Mouse (Mus musculus) adrenal gland, adult 8-10 months (tissue): Measurements from ENCODE around the gene Fn3krp. TPM values are rescaled to one million over a fixed set of nuclear protein-coding genes. Genes with fewer than 3 reads are reported as not detected.
A peak's percentile ranks its signal among the peaks of the same experiment; 100 is the strongest.

ENCODE experiments used
- DNase-seq: peaks from one replicate; pipeline ENCODE4 v3.0.0; 2022
- total RNA-seq, 4 experiments: library from RNA; stranded (reverse); gene quantifications; 2 replicates each; pipeline ENCODE4 v1.2.4; 2022

Gene Fn3krp
- 10 to 100 TPM; 19.1 to 27.6 (median 21.9) TPM for total RNA-seq

DNA sequence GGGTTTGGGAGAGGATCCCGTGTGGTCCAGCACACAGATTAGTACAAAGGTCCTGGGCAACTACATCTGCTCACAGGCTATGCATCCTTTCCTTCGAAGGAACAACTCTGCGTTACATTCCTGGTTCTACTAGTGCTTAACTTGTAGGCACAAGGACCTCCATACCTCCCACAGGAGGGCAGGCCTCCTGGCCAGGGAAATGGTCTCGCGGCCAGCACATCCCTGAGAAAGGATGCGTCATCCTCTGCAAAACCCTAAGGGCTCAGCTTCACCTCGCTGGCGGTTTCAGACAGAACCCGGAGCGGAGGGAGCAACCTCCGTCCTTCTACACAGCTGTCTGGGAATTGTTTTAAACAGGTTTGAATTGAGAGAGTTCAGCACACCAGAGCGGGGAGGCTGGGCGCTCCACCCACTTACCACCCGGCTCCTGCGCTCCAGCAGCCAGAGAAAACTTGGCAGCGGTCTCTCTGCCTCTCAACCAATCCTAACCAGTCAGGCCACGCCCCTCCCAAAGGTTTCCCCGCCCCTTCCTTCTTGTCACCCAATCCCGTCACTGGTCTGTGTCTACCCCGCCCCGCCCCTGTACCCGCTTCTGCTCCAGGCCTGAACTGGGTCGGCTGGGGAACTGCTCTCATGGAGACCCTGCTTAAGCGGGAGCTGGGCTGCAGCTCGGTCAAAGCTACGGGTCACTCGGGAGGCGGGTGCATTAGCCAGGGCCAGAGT lies at the start of gene Fn3krp:
Gene Fn3krp (plus strand): TSS at position 572 of the 723 bp plus-strand sequence.
- peak; percentile 99 for DNase-seq

DNA sequence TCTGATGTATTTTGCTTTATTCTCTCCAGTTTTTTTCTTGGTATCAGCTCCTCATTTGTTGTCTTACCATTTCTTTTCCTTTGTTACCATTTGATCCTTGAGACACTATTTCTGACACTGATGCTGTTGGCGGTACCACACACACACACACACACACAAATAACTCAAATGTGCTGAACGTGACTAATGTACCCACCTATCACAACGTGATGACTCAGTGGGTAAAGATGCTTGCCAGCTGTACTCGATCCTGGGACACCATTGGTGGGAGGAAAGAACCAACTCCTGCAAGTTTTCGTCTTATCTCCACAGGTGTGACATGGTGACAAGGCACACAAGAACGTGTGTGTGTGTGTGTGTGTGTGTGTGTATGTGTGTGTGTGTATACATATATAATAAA lies 47.9 kb upstream of the Fn3krp start:
- DNase-seq: no peak

DNA sequence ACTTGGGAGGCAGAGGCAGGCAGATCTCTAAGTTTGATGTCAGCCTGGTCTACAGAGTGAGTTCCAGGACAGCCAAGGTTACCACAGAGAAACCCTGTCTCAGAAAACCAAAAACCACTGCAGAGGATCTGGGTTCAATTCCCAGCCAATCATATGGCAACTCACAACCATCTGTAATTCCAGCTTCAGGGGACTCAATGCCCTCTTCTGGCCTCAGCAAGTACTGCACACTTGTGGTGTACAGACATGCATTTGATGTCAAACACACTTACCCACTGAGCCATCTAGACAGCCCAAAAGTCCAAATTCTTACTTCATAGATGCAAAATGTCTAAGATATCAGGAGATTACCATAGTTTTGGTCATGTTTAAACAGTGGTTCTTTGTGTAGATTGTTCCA lies 42.6 kb upstream of the Fn3krp start:
- no peak for DNase-seq

DNA sequence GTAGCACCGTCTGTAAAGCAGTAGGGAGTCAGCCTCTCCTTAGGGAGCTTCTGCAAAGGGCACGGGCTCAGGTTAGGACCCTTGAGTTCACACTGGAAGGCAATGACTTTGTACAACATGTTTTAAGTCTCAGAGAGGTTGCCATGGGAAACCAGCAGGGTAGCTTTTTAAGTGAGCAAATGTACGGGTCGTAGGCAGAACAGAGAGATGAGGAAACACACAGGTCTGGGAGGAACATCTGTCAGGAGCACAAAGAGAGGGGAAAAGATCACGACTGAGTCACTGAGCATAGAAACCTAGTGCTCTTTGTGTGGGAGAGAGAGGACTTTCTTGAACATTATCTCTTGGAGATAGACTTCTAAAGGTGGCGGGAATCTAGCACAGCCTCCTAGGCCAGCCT lies 40.9 kb upstream of the Fn3krp start:
- DNase-seq: no peak

DNA sequence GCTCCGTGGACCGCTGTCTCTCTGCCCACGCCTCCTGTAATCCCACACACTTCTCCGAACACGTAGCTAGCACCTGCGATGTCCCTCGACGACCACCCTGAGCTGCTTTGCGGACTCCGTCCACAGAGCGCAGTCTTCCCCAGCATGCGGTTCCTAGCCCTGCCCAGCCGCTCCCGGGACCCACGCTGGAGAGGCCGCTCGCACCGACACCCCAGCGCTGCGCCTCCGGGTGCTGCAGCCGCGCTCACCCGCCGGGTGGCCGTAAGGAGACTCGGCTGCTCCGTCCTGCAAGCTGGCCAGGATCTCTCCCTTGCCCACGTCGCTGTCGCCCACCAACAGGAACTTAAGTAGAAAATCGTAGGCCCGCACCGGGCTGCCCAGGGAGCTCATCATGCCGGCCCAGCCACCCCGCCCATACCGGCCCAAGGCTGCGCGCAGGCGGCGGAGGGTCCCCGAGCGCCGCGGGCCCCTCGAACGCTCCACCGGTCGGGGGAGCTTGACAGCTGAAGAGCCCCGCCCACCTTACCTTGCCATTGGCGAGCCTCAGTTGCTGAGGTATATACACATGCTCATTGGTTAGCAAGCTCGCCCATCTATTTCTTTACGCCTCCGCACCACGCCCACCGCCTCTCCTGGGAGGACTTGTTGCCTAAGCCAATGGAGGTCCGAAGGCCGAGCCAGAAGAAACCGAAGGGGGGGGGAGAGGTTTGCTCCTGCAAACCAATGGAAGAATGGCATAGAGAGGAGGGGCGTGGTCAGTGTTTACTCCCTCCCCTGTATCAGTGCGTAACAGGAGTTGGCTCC lies 33.2 kb upstream of the Fn3krp start, which contains the start of gene Rab40b:
Gene Rab40b (minus strand): TSS at position 502 of the 804 bp plus-strand sequence.
- DNase-seq: peak; percentile 94

DNA sequence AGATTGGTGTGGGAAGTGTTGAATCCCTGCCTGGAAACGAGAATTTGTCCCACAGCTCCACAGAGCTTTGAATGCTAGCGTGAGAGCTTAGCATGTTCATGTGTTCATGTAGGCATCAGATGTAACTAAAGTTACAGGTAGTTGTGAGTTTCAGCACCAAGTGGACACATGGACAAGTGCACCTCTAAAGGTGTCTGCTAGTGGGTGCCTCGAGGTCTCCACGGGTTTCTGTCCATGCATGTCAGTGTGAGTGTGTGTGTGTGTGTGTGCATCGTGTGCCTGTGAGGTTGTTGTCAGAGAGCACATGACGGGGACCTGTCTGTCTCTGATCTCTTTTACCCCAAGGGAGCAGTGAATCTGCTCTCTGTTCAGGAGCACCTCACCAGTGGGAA lies 32.7 kb upstream of the Fn3krp start:
- DNase-seq: no peak

DNA sequence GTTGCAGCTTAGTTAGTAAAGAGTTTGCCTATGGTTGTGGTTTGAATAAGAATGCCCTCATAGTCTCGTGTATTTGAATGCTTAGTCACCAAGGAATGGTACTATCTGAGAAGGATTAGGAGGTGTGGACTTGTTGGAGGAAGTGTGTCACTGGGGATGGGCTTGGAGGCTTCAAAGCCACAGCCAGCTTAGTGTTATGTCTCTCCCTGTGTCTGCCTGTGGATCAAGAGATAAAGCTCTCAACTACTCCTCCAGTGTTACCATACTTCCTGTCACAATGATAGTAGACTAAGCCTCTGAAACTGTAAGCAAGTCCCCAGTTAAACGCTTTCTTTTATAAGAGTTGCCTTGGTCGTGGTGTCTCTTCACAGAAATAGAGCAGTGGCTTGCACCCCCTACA lies 30.4 kb upstream of the Fn3krp start:
- no peak for DNase-seq

DNA sequence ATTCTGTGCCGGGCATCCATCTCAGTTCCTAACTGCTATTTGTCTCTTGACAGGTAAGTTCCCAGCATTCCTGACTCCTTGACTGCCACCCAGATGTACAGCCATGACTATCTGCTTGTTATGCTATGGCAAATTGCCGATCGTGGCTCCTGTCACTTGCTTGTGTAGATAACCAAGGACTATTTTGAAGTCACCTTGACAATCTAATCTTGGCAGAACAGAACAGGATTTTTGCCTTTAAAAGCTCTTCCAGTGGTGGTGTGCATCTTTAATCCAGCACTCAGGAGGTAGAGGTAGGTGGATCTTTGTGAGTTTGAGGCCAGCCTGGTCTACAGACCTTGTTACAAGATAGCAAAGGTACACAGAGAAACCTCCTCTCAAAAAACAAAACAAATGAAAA lies 28.8 kb upstream of the Fn3krp start:
- DNase-seq: no peak

DNA sequence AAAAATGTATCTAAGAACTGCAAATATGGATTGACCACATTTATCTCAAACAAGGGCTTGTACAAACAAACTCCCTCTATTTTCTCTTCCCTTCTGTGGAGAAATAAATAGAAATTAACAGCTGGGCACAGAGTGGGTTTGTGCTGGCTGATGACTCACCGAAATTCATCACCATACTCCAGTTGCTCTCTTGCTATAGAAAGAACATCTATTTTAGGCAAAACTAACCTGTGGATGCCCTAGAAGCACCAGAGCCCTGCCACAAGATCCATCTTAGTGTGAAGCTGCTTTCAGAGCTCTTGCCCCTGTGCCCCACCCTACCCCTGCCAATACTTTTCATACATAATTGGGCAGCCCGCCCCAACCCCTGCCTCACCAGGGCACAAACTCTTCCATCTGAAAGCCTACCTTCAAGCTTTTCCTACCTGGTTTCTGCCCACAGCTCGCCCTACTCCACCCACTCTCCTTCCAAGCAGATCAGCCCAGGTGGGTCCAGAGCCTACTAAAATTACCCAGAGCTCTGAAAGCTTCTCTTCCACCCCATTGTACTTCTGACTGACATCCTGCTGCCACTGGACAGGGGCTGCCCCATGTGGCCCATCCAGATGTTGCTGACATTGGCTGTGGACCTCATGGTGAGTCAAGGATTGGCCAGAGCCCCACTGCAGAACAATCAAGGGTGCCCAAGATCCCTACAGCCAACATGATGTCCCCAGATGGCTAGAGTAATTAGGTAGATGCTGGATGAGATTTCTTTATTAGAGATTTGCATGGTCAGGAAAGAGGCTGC lies 13.6 kb upstream of the Fn3krp start:
- no peak for DNase-seq

DNA sequence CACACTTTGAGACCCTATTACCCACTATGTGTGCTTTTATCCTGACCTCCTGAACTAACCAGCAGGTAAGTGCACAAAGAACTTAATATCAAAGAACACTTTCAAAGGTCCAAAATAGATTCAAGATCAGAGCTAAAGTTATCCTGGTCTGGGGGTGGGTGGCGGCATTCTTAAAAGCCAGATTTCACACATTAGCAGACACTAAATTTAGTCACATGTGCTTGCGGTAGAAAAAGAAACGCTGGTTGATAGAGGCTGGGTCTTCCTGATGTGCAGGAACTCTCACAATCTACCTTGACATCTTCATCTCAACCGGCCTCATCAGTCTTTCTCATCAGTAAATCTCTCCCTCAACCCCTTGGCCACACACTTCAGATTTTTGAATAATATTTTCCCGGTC lies 6.4 kb upstream of the Fn3krp start:
- DNase-seq: no peak

DNA sequence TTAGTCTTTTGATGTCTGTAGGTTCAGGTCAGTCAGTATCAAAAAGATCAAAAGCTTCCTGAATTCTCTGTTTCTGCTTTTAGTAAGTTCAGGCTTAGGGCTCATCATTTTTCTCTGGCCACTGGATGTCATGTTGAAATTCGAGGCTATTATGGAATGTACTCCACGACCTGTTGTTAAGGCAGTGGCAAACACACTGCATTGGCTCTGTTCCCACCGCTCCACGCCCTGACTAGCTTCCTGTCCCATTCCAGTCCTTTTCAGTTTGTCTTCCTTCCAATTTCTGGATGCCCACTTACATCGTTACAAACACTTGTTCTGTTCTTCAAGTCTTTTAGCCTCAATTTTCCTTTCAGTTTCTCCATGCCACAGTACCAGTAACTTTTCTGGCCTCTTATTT lies 5.8 kb upstream of the Fn3krp start:
- DNase-seq: no peak

DNA sequence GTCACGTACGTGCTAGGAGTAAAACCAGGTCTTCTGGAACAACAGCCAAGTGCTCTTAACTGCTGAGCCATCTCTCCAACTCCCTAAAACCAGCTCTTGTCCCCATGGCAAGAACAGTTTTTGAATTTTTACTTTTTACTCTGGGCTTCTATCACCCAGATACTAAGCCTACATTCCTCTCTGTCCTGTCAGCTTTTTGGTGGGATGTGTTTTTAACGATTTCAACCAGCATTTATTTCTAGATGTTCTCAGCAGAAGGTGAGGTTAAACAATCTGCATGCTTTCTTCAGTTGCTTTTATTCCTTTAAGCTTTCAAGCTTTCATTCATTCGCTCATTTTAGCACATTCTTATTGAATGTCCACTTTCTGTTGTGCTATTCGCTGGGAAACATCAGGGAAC lies 3.2 kb upstream of the Fn3krp start:
- no peak for DNase-seq

DNA sequence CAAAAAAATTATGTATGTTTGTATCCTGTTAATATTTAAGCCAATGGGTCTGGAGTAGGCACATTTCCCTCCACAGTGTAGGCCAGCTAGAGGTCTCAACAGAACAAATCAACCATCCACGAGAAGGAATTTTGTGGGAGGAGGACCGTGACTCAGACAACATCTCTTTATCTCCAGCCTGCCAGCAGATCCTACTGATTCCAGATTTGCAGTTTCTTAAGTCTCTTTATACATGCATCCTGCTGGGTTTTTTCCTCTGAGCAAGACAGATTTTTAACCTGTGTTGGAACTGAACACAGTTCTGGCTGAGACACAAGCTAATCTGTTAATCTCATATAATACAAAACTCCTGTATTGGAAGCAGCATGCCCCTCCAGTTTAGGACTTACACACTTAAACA lies 2.3 kb upstream of the Fn3krp start:
- no peak for DNase-seq

DNA sequence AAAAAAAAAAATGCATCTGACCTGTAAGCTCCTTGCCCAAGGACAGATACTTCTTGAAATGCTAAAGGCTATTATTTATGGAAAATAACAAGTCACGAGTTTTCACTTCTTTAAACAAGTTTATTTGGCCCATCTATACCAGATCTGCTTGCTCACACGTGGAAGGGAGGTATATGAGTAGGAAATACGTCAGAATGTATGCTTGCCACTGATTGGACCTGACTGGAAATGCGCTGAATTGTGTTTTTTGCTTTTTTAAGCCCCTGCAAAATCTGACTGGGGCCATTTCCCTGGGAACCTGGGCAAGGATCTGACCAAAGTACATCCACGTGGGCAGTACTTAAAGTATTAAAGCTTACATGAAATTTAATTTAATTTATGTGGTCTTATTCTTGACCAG lies 822 bp upstream of the Fn3krp start:
- no peak for DNase-seq

DNA sequence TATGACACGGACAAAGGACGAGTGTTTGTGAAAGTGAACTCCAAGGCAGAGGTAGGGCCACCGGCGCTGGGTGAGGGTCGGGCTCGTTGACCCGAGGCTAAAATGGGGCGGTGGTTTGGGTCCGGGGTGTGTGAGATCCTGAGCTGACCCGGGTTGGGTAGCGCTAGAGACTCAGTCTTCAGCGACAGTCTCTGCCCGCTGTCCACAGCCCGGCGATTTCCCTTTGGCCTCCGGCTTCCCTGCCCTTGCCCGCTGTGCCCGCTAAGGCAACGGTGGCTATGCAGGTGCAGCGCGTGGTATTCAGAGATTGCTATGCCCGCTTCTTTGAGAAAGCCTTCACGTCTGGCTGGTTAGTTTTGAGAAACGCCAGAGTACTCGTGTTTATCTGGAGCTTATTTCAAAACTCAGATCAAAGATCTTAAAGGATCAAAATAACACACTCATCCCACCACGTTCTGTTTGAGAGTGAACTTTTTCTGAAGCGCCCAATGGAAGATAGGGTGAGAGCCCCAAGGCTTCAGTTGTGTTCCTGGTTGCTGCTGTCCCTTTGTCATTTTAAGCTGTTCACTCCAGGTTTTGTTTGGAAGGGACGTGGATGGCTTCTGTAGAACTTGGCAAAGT lies 462 bp downstream of the Fn3krp start:
- DNase-seq: no peak

DNA sequence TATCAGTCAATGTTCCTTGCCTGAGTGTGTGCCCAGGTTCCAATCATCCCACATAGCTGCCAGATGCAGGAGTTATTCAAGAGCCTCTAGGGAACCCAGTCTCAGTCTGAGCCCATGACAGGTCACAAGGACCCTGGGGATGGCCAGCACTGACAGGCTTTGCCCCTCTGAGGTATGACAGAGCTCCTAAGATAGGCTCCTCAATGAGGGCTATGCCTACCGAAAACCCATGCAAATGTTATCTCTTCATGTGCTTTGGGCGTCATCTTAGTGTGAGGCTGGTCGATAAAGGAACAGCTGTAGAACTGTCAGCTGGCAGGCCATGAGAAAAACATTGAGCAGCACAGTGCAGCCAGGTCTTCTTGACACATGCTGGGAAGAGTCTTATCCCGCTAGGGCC lies 12.2 kb downstream of the Fn3krp start:
- DNase-seq: no peak

DNA sequence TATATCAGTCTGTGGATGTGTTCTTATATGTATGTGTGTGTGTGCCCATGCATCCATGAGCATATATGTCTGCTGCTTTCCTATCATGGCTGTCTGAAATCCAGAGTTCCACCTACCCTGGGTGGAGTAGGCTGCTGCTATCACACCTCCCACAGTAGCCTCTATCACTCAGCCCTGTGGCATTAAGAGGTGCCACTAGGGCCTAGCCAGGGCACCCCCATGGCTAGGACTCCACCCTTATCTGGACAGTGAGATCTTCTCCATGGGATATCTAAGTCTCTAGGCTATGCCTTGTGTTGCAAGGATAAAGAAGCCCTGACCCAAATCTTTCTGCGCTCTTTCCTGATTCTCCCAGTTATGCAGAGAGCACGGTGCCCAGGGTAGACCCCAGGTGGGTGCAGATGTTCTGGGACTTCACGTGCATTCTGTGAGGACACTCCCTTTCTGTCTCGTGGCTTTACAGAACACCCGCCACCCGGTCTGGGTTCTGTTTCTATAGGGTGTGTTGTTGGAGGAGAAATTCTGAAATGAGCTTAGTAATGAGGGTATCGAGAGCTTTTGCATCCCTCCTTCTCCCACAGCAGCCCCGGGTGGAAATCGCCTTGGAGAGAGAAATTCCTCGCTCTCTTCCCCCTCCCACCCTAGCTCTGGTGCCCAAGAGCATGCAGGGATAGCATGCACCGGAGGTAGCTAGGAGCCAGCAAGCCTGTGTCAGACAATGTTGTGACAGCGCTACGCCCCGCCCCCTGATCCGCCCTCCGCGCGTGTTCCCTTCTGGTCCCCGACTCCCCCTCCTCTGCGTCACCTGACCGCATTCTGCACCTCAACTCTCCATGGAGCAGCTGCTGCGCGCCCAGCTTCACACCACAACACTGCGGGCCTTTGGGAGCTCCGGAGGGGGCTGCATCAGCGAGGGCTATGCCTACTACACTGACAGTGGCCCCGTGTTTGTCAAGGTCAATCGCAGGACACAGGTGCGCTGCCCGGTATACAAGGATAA lies 13.3 kb downstream of the Fn3krp start, which contains the start of gene Fn3k:
Gene Fn3k (plus strand): TSS at position 758 of the 1,000 bp plus-strand sequence.
- peak; percentile 88 for DNase-seq

DNA sequence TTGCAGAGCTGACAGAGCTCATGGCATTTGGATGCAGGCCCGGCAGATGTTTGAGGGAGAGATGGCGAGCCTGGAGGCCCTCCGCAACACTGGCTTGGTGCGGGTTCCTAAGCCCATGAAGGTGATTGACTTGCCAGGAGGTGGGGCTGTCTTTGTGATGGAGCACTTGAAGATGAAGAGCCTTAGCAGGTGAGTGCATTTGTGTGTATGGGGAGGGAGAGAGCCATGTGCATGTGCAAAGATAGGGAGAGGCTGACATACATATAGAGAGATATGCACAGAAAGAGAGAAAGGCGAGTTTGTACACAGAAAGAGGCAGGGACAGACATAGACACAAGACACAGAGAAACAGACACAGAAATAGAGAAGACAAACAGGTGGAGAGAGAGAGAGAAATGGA lies 16.0 kb downstream of the Fn3krp start:
- no peak for DNase-seq

DNA sequence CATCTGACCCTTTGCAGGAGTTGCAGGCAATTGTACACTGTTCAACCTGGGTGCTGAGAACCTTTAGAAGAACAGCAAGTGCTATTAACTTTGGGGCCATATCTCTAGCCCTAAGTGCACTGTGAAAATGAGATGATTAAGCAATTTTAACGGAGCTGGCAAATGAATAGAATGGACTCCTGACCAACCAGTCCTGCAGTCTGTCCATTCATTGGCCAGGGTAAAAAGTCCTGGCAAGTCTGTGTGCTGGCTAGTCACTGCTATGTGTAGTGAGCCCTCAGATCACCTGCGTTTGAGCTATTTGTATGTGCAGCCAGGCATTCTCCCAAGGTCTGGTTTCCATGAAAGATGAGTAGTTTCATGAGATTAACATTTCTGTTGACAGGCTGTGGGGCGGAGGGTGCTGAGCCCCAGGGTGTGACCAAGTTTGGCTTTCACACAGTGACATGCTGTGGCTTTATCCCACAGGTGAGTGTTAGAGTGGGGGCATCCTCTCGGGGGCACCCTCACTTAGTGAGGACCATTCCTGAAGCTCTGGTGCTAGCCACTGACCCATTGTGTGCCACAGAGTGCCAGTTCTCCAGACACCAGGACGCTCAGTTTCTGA lies 18.6 kb downstream of the Fn3krp start:
- no peak for DNase-seq

DNA sequence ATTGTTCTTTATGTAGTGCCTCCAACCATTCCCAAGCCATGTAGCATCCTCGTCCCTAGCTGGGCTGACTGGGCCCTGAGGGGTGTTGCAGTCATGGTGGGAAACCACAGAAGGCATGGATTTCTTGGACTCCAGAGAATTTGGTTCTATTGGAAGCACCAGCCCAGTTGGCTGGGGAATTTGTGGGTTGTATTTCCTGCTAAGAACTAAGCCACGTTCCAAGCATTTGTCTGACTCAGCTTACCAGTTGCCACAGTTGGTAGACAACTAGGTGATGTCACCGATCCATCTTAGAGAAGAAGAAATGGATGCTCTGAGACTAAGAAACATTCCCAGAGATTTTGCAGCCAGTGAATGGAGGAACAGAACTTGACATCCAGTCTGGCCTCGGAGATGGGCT lies 20.5 kb downstream of the Fn3krp start:
- DNase-seq: no peak

DNA sequence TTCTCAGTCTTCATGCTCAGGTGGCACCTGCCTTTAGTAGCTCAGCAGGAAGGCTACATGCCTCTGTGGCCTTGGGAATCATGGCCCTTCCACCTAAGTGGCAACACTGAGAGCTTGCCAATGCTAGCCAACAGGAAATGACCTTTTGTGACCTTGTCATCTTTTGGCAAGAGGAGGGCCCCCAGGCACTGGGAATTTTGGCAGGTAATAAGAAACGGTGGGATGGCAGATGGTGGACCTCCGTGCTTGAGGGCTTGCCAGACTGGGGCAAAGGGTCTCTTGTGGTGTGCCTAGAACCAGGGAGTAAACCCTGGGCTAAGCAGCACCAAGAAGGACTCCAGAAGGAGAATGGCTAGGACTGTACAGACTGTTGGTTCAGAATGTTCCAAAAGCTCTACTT lies 20.9 kb downstream of the Fn3krp start:
- no peak for DNase-seq
